Mouse (Mus musculus): ENCODE results near the gene Anks1b. TPM values are rescaled to one million over a fixed set of nuclear protein-coding genes. Genes with fewer than 3 reads are reported as not detected.

Anks1b gene
- polyA plus RNA-seq, 1 experiment from 2014 or later: 3.7 TPM

DNA sequence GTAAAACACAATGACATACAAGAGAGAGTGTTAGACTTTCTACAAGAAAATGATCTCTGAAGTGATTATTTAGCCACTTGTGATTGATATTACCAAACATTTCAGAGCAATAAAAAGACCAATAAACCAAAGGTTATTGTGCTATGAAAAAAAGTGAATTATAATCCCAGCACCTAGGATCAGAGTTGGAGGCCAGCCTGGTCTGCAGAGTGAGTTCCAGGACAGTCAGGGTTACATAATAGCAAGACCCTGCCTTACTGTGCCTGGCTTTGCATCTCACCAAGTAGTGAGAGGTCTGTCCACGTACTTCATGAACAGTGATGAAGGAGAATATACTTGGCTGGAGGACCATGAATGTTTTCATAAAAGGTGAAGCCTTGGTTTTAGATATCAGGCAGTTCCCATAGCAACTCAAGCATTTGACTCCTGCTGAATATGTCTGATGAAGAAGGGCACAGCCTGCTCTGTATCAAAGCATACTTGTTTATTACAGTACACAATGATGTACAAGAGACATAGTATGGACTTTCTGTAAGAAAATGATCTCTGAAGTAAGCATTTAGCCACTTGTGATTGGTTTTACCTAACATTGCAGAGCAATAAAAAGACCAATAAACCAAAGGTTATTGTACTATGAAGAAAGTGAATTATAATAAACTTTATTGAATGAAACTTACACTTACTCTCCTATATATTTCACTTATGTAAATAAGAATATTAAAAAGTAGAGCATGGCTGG, 484.0 kb downstream of the Anks1b start:
- no peak overlapping the region for H3K9ac ChIP-seq (ENCODE audit: low read length)
- H3K4me2 ChIP-seq: no peak overlapping the region
- no peaks in the 10 kb centered on the region for H3K27me3 ChIP-seq (ENCODE audit: control insufficient read depth, insufficient read depth, low read length)
- no peaks in the 10 kb centered on the region for H3K9me3 ChIP-seq (ENCODE audit: control insufficient read depth, low read length)
- no peak overlapping the region for H3K4me3 ChIP-seq (ENCODE audit: low read depth, low read length)
- DNase-seq (ENCODE audit: low spot score, missing footprints): no peak
- H3K36me3 ChIP-seq (ENCODE audit: control insufficient read depth, insufficient read depth, low read length): no peaks in the 10 kb centered on the region
- no peaks in the 10 kb centered on the region for H3K4me1 ChIP-seq (ENCODE audit: control insufficient read depth, insufficient read depth, low read length)
- no peak overlapping the region for H3K27ac ChIP-seq (ENCODE audit: low read depth, low read length)
- no peak for ATAC-seq (ENCODE audit: low FRiP score)
- WGBS: 76% methylated on average over 1 of the region's 1 CpGs

DNA sequence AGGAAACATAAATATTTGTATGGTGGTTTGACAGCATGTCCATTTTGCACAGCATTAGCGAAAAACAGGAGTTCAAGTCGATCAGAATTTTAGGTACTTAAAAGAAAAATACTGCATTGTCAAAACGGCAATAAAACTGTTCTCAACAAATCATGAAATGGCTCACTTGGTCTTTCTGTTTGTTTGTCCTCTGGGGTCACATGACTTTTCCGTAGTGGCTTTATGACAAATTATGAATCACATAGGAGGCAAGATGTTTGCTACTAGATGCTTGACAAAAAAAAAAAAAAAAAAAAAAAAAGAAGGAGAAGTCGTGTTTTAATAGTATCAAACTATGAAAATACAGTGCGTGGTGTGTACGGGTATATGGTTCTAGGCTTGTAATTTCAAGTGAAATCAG, 495.7 kb downstream of the Anks1b start:
- Histone ChIP-seq H3K9me3 (ENCODE audit: control insufficient read depth, low read length) (no peaks in the 10 kb centered on the region), H3K4me3 (ENCODE audit: low read depth, low read length) (no peak overlapping the region), H3K36me3 (ENCODE audit: control insufficient read depth, insufficient read depth, low read length) (no peaks in the 10 kb centered on the region), H3K4me2 (no peak overlapping the region), H3K27me3 (ENCODE audit: control insufficient read depth, insufficient read depth, low read length) (no peaks in the 10 kb centered on the region), H3K4me1 (ENCODE audit: control insufficient read depth, insufficient read depth, low read length) (no peaks in the 10 kb centered on the region), H3K27ac (ENCODE audit: low read depth, low read length) (no peak overlapping the region), H3K9ac (ENCODE audit: low read length) (no peak overlapping the region)
- no peak for ATAC-seq (ENCODE audit: low FRiP score)
- 90% methylated on average over 7 of the region's 7 CpGs for WGBS
- DNase-seq (ENCODE audit: low spot score, missing footprints): no peak

DNA sequence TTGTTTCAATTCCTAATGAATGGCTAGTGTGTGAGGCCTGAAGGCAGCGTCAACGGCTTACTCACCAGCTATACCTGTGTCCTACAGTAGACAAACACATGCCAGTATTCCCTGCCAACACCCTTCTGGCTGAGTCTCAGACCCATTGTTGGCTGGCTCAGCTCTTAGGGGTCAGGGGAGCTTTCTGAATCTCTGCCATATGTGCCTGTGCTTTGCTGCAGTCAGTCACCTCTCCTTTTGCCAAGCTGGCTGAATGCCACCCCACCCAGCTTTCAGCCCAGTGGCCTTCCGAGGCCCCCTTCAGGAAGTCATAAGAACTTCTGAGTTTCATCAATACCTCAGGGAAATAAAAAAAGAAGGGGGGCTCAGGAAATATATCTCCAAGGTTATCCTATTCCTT, 497.4 kb downstream of the Anks1b start:
- Histone ChIP-seq H3K9me3 (ENCODE audit: control insufficient read depth, low read length) (no peaks in the 10 kb centered on the region), H3K4me1 (ENCODE audit: control insufficient read depth, insufficient read depth, low read length) (no peaks in the 10 kb centered on the region), H3K9ac (ENCODE audit: low read length) (no peak overlapping the region), H3K4me3 (ENCODE audit: low read depth, low read length) (no peak overlapping the region), H3K27ac (ENCODE audit: low read depth, low read length) (no peak overlapping the region), H3K27me3 (ENCODE audit: control insufficient read depth, insufficient read depth, low read length) (no peaks in the 10 kb centered on the region), H3K4me2 (no peak overlapping the region), H3K36me3 (ENCODE audit: control insufficient read depth, insufficient read depth, low read length) (no peaks in the 10 kb centered on the region)
- DNase-seq (ENCODE audit: low spot score, missing footprints) (no peak), ATAC-seq (ENCODE audit: low FRiP score) (no peak)
- 86% methylated on average over 3 of the region's 3 CpGs for WGBS

DNA sequence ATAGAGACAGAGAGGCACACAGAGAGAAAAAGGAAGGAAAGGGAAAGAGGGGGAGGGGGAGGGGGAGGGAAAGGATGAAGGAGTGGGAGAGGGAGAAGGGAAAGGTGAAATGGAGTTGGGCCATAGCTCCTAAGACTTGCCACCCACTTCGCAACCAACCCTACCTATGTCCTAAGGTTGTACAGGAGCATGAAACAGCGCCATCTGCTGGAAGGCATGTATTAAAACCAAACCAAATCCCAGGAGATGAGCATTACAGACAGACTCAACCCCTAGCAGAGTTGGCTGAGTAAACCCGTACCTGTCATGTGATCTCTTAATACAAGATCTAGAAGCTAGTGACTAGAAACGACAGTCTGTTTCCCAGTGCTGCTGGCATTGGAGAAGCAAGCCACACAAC, 500.2 kb downstream of the Anks1b start:
- Histone ChIP-seq H3K9ac (ENCODE audit: low read length) (no peak overlapping the region), H3K27ac (ENCODE audit: low read depth, low read length) (no peak overlapping the region), H3K4me1 (ENCODE audit: control insufficient read depth, insufficient read depth, low read length) (no peaks in the 10 kb centered on the region), H3K9me3 (ENCODE audit: control insufficient read depth, low read length) (no peaks in the 10 kb centered on the region), H3K27me3 (ENCODE audit: control insufficient read depth, insufficient read depth, low read length) (no peaks in the 10 kb centered on the region), H3K4me3 (ENCODE audit: low read depth, low read length) (no peak overlapping the region), H3K36me3 (ENCODE audit: control insufficient read depth, insufficient read depth, low read length) (no peaks in the 10 kb centered on the region), H3K4me2 (no peak overlapping the region)
- ATAC-seq (ENCODE audit: low FRiP score) (peak; percentile 27; the same call in 1 of the 2 replicates), DNase-seq (ENCODE audit: low spot score, missing footprints) (no peak)
- WGBS: 31% methylated on average over 4 of the region's 4 CpGs

DNA sequence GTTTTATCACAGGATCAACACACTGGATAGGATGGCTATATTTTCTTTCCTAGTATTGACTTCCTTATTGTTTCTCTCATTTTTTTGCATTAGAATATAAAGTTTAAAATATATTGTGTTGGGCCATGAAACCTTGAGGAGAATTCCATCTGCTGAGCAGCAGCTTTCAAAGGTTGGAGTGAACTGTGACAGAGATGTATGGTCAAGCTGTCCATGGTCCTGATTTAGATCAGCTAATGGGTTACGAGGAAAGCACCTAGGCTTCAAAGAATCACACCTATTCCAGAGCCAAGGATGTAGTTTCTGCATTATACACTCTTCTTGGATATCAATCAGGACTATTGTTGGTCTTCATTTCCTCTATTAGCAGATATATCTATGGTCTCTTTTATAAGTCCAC, 503.3 kb downstream of the Anks1b start:
- Histone ChIP-seq H3K27ac (ENCODE audit: low read depth, low read length) (no peak overlapping the region), H3K27me3 (ENCODE audit: control insufficient read depth, insufficient read depth, low read length) (no peaks in the 10 kb centered on the region), H3K9me3 (ENCODE audit: control insufficient read depth, low read length) (no peaks in the 10 kb centered on the region), H3K9ac (ENCODE audit: low read length) (no peak overlapping the region), H3K4me3 (ENCODE audit: low read depth, low read length) (no peak overlapping the region), H3K4me1 (ENCODE audit: control insufficient read depth, insufficient read depth, low read length) (no peaks in the 10 kb centered on the region), H3K36me3 (ENCODE audit: control insufficient read depth, insufficient read depth, low read length) (no peaks in the 10 kb centered on the region), H3K4me2 (no peak overlapping the region)
- no peak for ATAC-seq (ENCODE audit: low FRiP score)
- WGBS: 83% methylated on average over 1 of the region's 1 CpGs
- no peak for DNase-seq (ENCODE audit: low spot score, missing footprints)

DNA sequence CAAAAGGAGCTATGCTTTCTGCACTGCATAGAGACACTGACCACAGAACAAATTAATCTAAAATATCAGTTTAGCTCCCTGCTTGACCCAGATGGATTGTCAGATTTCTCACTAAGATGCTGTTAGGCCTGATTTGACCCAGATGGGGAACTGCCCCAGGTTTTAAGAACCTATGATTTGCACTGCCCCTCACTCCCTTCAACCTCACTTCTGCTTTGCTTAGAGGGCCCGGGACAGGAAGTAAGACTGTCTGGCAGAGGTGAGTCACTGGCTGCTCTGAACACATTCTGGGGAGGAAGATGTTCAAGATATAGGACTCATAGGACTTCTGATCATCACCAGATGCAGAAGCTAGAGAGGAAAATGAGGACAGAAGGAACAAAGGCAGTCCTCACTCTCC, 506.8 kb downstream of the Anks1b start:
- no peak overlapping the region for H3K4me2 ChIP-seq
- no peak for DNase-seq (ENCODE audit: low spot score, missing footprints)

DNA sequence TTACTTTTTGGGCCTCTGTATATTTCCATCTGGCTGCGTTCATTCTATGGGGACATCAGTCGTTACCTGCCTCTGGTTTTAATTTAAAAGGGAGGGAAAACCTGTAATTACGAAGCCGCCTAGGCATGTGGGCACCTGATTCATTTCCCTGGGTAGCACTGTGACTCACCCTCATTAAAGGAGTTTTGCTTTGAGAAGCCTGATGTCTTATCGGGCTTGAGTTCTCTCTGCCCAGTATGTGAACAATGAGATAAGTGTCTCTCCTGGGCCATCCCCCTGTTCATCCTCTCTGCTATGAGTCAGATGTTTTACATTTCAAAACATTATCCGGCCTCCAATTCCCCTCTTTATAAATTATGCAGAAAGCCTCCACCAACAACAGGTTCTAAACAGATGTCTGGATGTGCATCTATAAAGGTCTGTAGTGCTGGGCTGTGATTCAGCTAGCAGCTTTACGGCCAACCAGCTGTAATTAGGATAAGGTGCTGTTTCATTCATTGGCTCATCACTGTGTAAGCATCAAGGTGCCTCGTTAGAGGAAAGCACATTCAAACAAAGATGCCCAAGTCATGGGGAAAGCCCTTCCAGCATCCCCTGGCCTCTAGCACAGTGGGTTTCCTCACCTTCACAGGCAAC, 507.5 kb downstream of the Anks1b start:
- no peak for DNase-seq (ENCODE audit: low spot score, missing footprints)
- 72% methylated on average over 8 of the region's 8 CpGs for WGBS
- H3K4me2 ChIP-seq: no peak overlapping the region
- no peak overlapping the region for H3K27ac ChIP-seq (ENCODE audit: low read depth, low read length)
- H3K36me3 ChIP-seq (ENCODE audit: control insufficient read depth, insufficient read depth, low read length): no peaks in the 10 kb centered on the region
- H3K4me1 ChIP-seq (ENCODE audit: control insufficient read depth, insufficient read depth, low read length): no peaks in the 10 kb centered on the region
- ATAC-seq (ENCODE audit: low FRiP score): peak; percentile 58; the same call in 1 of the 2 replicates
- H3K9ac ChIP-seq (ENCODE audit: low read length): no peak overlapping the region
- H3K27me3 ChIP-seq (ENCODE audit: control insufficient read depth, insufficient read depth, low read length): no peaks in the 10 kb centered on the region
- no peaks in the 10 kb centered on the region for H3K9me3 ChIP-seq (ENCODE audit: control insufficient read depth, low read length)
- no peak overlapping the region for H3K4me3 ChIP-seq (ENCODE audit: low read depth, low read length)

More for the DNA sequence above, 506.8 kb downstream of the Anks1b start:
- ATAC-seq (ENCODE audit: low FRiP score): no peak
- WGBS: 74% methylated on average over 1 of the region's 1 CpGs
- Histone ChIP-seq H3K4me3 (ENCODE audit: low read depth, low read length) (no peak overlapping the region), H3K27ac (ENCODE audit: low read depth, low read length) (no peak overlapping the region), H3K4me1 (ENCODE audit: control insufficient read depth, insufficient read depth, low read length) (no peaks in the 10 kb centered on the region), H3K9ac (ENCODE audit: low read length) (no peak overlapping the region), H3K27me3 (ENCODE audit: control insufficient read depth, insufficient read depth, low read length) (no peaks in the 10 kb centered on the region), H3K9me3 (ENCODE audit: control insufficient read depth, low read length) (no peaks in the 10 kb centered on the region), H3K36me3 (ENCODE audit: control insufficient read depth, insufficient read depth, low read length) (no peaks in the 10 kb centered on the region)

DNA sequence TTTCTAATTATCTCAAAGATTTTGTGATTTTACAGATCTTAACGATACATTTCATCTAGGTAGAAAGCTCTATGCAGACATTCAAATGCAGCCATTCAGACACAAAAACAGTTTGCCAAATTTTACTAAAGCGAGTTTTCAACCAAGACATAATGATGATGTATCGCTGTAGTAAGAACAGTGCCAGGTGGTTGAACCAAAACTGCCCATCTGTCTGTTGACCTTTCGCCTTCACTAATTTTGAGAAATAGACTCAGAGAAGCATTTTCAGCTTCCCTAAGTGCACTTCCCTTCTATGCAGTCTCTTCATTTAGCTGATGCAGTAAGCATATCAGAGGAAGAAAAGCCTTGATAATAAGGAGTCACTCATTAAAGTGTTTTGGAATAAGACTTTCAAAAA, 527.1 kb downstream of the Anks1b start:
- Histone ChIP-seq H3K4me1 (ENCODE audit: control insufficient read depth, insufficient read depth, low read length) (no peaks in the 10 kb centered on the region), H3K9ac (ENCODE audit: low read length) (no peak overlapping the region), H3K9me3 (ENCODE audit: control insufficient read depth, low read length) (no peaks in the 10 kb centered on the region), H3K4me3 (ENCODE audit: low read depth, low read length) (no peak overlapping the region), H3K27me3 (ENCODE audit: control insufficient read depth, insufficient read depth, low read length) (no peaks in the 10 kb centered on the region), H3K27ac (ENCODE audit: low read depth, low read length) (no peak overlapping the region), H3K36me3 (ENCODE audit: control insufficient read depth, insufficient read depth, low read length) (no peaks in the 10 kb centered on the region), H3K4me2 (no peak overlapping the region)
- no peak for DNase-seq (ENCODE audit: low spot score, missing footprints)
- no peak for ATAC-seq (ENCODE audit: low FRiP score)
- 93% methylated on average over 4 of the region's 4 CpGs for WGBS

DNA sequence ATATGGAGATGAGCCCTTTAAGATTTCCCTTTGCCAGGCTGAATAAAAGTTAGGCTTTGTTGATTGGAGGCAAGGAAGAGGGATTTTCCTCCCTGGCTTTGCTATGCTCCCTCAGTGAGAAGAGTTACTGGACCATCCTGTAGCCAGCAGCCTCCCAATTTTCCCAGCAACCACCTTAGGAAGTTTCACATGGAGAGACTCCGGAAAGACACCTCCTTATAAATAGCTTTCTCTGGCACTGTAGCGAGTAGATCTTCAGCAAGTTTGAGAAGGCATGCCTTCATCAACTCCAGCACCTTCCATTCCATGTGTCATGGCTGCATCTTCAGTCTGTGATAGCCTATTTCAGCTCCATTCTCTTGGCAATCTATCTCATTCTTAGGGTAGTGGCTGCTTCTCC, 535.2 kb downstream of the Anks1b start:
- Histone ChIP-seq H3K4me1 (ENCODE audit: control insufficient read depth, insufficient read depth, low read length) (no peaks in the 10 kb centered on the region), H3K27me3 (ENCODE audit: control insufficient read depth, insufficient read depth, low read length) (no peaks in the 10 kb centered on the region), H3K9me3 (ENCODE audit: control insufficient read depth, low read length) (no peaks in the 10 kb centered on the region), H3K4me3 (ENCODE audit: low read depth, low read length) (no peak overlapping the region), H3K27ac (ENCODE audit: low read depth, low read length) (no peak overlapping the region), H3K9ac (ENCODE audit: low read length) (no peak overlapping the region), H3K36me3 (ENCODE audit: control insufficient read depth, insufficient read depth, low read length) (no peaks in the 10 kb centered on the region), H3K4me2 (no peak overlapping the region)
- WGBS: 92% methylated on average over 2 of the region's 2 CpGs
- DNase-seq (ENCODE audit: low spot score, missing footprints): no peak
- no peak for ATAC-seq (ENCODE audit: low FRiP score)

All from midbrain, embryonic 11.5 days (tissue).